Mouse (Mus musculus) ES-E14 (cell line): ENCODE measurements around the gene Pard6b. TPM values are rescaled to one million over a fixed set of nuclear protein-coding genes. Genes with fewer than 3 reads are reported as not detected.

Experiments used
- DNase-seq: peaks from one replicate; pipeline ENCODE4 v3.0.0-alpha.2; 2013; ENCODE audit warnings: low read depth, low spot score
- H3K27ac ChIP-seq: 2 replicates; pipeline ENCODE4 v1.5.1; 2012; ENCODE audit warnings: low read depth, mild to moderate bottlenecking, low read length, moderate library complexity, mixed read lengths; ENCODE audit not compliant: poor library complexity, insufficient read depth, severe bottlenecking
- H3K36me3 ChIP-seq: 2 replicates; pipeline ENCODE4 v1.6.1; 2012; ENCODE audit warnings: mild to moderate bottlenecking, low read length, moderate library complexity, mixed read lengths; ENCODE audit not compliant: control insufficient read depth, poor library complexity, insufficient read depth, severe bottlenecking
- H3K4me1 ChIP-seq, 2 experiments: fragments of 150-350 bp in 1 of 2; sonication (generic) in 1 of 2; 2 replicates each; pipeline ENCODE4 v1.6.1; 2012; ENCODE audit warnings: low read length in 2 of 2, mild to moderate bottlenecking in 1 of 2, mixed read lengths in 1 of 2; ENCODE audit not compliant: control insufficient read depth in 2 of 2, insufficient read depth in 2 of 2, poor library complexity in 1 of 2
- H3K4me3 ChIP-seq, 2 experiments: fragments of 150-350 bp in 1 of 2; sonication (generic) in 1 of 2; 2 replicates each; pipeline ENCODE4 v1.5.1; 2012; ENCODE audit warnings: low read length in 2 of 2, low read depth in 1 of 2, mild to moderate bottlenecking in 1 of 2, mixed read lengths in 1 of 2; ENCODE audit not compliant: insufficient read depth in 1 of 2, poor library complexity in 1 of 2, severe bottlenecking in 1 of 2
- H3K9ac ChIP-seq: 2 replicates; pipeline ENCODE4 v1.6.1; 2012; ENCODE audit warnings: low read depth, mild to moderate bottlenecking, low read length, mixed read lengths; ENCODE audit not compliant: poor library complexity, insufficient read depth, severe bottlenecking
- H3K9me3 ChIP-seq: fragments of 150-350 bp; sonication (generic); 2 replicates; pipeline ENCODE4 v1.6.1; 2012; ENCODE audit warnings: low read depth, mild to moderate bottlenecking, low read length; ENCODE audit not compliant: control insufficient read depth, insufficient read depth
- CHD2 ChIP-seq: IDR thresholded peaks from 2 replicates; pipeline ENCODE4 v1.6.1; 2014; ENCODE audit warnings: mild to moderate bottlenecking, low read depth, low read length, inconsistent platforms
- HCFC1 ChIP-seq: IDR thresholded peaks from 2 replicates; pipeline ENCODE4 v1.6.1; 2012; ENCODE audit warnings: low read length, inconsistent platforms, borderline replicate concordance; ENCODE audit not compliant: insufficient read depth
- MAFK ChIP-seq: IDR thresholded peaks from 2 replicates; pipeline ENCODE4 v1.6.1; 2014; ENCODE audit warnings: mild to moderate bottlenecking, low read depth, low read length, inconsistent platforms; ENCODE audit not compliant: insufficient read depth
- ZC3H11A ChIP-seq: IDR thresholded peaks from 2 replicates; pipeline ENCODE4 v1.6.1; 2012; ENCODE audit warnings: low read depth, mild to moderate bottlenecking, inconsistent platforms, low read length, borderline replicate concordance
- ZNF384 ChIP-seq: IDR thresholded peaks from 2 replicates; pipeline ENCODE4 v1.6.1; 2012; ENCODE audit warnings: low read depth, low read length, inconsistent platforms
- in situ Hi-C, 2 experiments: fragments of 600-800 bp; cut with MboI; formaldehyde crosslinking; loops; one replicate each; pipeline ENCODE4 v1.15.1; 2025; ENCODE audit warnings: low sequenced_read_pairs in 2 of 2, inconsistent platforms in 1 of 2; ENCODE audit not compliant: unreplicated experiment in 2 of 2
- total RNA-seq: library from RNA; depleted of rRNA; stranded (reverse); fragments of 300-350 nt; gene quantifications from 2 replicates; pipeline ENCODE4 v1.2.3, GENCODE M21; 2012; rRNA removed

Pard6b gene
- total RNA-seq: 11.6 and 15.3 TPM in 2 replicates

DNA sequence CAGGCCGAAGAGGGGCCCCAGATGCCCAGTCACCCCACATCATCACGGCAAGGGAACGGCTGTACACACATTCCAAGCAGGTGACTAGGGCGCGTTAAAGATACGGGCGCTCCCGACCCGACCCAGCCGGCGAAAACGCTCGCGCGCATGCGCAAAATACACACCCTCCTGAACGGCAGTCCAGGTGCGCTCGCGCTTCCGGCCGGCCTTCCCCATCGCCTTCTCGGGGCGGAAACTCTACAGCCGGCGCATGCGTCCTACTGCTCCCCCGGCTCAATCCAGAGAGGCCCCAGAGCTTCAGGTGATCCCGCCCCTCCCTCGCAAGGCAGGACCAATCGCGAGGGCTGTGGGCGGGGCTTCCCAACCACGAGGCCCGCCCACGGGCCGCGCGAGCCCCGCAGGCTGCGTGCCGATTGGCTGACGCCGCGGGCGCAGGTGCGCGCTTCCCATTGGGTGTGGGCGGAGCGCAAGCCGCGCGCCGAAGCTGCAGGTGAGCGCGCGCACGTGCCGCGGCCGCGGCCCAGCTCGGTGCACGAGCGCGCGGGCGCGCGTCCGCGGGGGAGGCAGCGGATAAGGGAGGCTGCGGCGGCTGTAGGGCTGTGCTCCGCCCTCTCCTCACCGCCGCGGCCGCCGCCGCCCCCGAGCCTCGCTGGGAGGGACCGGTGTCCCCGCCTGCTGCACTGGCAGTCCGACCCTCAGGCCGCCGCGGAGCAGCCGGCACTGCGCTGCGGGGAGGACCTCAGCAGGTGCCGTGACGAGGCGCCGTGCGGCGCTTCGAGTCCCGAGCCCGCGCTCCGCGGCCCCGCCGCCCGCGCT, at the start of gene Pard6b:
Gene Pard6b (plus strand): TSS at position 574 of the 816 bp plus-strand sequence.
- Histone ChIP-seq H3K4me3 (peak within 1 kb of the TSS; percentile 82 to 95), H3K27ac (peak within 1 kb of the TSS; percentile 61), H3K4me1 (peaks cover 5 to 19% of the 10 kb centered on the region in 2 experiments; a peak in 2 of 4 replicates), H3K36me3 (no peaks in the 10 kb centered on the region), H3K9ac (peak within 1 kb of the TSS; percentile 80), H3K9me3 (no peaks in the 10 kb centered on the region)
- DNase-seq: peak; percentile 96
- in situ Hi-C loops: no loop called here
- TF ChIP-seq ZC3H11A (no peak), HCFC1 (peak; percentile 34; the same call in 1 of the 2 replicates), ZNF384 (no peak), CHD2 (no peak), MAFK (no peak)

DNA sequence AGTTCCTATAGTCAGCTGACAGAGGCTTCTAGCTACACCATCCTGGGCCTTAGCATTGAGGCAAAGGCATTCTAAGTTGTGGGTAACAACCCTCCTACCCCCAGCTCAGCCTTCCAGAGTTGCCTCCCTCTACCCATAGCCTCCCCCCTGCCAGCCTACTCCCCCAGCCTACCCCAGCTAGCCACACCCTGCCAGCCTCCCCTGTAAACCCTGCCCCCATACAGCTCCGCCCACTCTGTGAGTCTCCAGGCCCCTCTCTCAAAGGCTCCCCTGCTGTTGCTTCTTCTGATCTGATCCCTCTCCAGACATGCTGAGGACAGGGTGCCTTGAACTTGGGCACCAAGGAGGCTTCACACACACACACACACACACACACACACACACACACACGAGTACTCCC, 49.0 kb upstream of the Pard6b start:
- in situ Hi-C loops: no loop called here
- H3K9me3 ChIP-seq: no peaks in the 10 kb centered on the region
- H3K36me3 ChIP-seq: no peaks in the 10 kb centered on the region
- H3K27ac ChIP-seq: no peak overlapping the region
- DNase-seq: no peak
- TF ChIP-seq MAFK (no peak), HCFC1 (no peak)
- peaks cover 0 to 9% of the 10 kb centered on the region in 2 experiments; a peak in 1 of 4 replicates for H3K4me1 ChIP-seq
- no peak overlapping the region for H3K4me3 ChIP-seq
- no peak overlapping the region for H3K9ac ChIP-seq

DNA sequence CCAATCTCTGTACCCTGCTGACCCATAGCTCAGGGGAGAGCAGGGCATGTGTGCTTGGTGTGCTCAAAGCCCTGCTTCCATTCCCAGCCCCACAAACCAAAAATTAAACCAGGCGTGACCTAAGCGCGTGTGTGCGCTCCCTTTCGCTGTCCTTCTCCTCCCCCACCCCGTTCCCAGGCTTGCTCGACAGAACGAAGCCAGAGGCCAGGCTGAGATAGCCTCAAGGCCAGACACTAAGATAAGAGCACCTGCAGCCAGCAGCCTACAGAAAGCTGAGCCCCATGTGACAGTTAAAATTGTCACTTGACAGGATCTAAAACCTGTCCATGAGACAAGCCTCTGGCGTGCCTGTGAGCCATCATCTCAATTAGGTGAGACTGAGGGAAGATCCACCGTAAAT, 46.9 kb upstream of the Pard6b start:
- DNase-seq: no peak
- no peaks in the 10 kb centered on the region for H3K9me3 ChIP-seq
- in situ Hi-C loops: no loop called here
- H3K4me1 ChIP-seq: peaks cover 0 to 11% of the 10 kb centered on the region in 2 experiments; a peak in 1 of 4 replicates
- TF ChIP-seq CHD2 (no peak), ZC3H11A (no peak), MAFK (no peak), HCFC1 (no peak), ZNF384 (no peak)
- H3K9ac ChIP-seq: no peak overlapping the region
- no peak overlapping the region for H3K4me3 ChIP-seq
- H3K36me3 ChIP-seq: no peaks in the 10 kb centered on the region
- no peak overlapping the region for H3K27ac ChIP-seq

DNA sequence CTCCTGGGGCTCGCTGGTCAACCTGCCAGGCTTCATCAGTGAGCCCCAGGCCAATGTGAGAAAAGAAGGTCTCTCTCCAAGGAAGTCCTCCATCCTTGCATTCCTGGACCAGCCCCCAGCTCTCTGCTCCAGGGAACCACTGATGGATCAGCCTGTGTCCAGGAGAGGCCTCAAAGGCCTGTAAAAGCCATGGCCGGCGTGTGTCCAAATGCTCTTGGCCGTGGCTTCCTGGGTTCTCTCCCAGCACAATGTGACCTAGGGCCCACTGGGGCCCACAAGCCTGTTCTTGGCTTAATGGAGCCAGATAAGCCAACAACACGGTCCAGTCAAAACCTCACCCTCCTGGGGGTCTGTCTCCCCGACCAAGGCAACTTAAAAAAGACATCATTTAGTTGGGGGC, 44.9 kb upstream of the Pard6b start:
- in situ Hi-C loops: no loop called here
- Histone ChIP-seq H3K9me3 (no peaks in the 10 kb centered on the region), H3K4me1 (peaks cover 0 to 11% of the 10 kb centered on the region in 2 experiments; a peak in 1 of 4 replicates), H3K36me3 (no peaks in the 10 kb centered on the region), H3K9ac (no peak overlapping the region), H3K4me3 (no peak overlapping the region), H3K27ac (no peak overlapping the region)
- DNase-seq: no peak
- TF ChIP-seq ZNF384: no peak
- TF ChIP-seq CHD2: no peak
- TF ChIP-seq MAFK: no peak
- no peak for TF ChIP-seq HCFC1

DNA sequence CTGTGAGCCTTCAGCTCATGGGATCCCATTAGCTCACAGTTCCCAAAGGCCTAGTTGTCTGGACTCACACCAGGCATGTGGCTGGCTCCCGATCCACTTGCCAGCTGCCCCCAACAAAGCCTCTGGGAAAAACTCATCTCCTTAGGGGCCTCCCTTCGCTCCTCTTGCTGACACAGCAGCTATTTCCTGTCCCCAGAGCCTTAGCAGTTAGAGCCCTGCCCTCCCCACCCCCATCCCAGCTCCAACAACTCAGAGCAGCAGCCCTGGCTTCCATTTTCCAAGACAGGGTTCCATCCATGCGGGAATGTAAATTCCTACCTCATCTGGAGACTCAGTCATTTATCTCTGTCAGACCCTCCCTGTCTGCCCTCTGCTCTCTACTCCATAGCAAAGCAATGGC, 43.7 kb upstream of the Pard6b start:
- no peak overlapping the region for H3K4me3 ChIP-seq
- in situ Hi-C loops: no loop called here
- H3K9ac ChIP-seq: no peak overlapping the region
- H3K9me3 ChIP-seq: no peaks in the 10 kb centered on the region
- H3K27ac ChIP-seq: no peak overlapping the region; the same call in 1 of the 2 replicates
- no peak for DNase-seq
- H3K36me3 ChIP-seq: no peaks in the 10 kb centered on the region
- H3K4me1 ChIP-seq: peaks cover 0 to 7% of the 10 kb centered on the region in 2 experiments; a peak in 1 of 4 replicates
- TF ChIP-seq HCFC1 (no peak), CHD2 (no peak), MAFK (no peak), ZC3H11A (no peak), ZNF384 (no peak)
